Mouse (Mus musculus): ENCODE measurements at regions not wholly inside any gene's neighbourhood (a gene's known extent, or its start where the extent isn't known, plus 50 kb on each side); places are given as distances from the start of the nearest gene placed in this dataset.
"Not testable (repeated sequence)": the region's sequence is repeated elsewhere in the genome, so short reads cannot be mapped to it uniquely, and the experiment has no call there.

DNA sequence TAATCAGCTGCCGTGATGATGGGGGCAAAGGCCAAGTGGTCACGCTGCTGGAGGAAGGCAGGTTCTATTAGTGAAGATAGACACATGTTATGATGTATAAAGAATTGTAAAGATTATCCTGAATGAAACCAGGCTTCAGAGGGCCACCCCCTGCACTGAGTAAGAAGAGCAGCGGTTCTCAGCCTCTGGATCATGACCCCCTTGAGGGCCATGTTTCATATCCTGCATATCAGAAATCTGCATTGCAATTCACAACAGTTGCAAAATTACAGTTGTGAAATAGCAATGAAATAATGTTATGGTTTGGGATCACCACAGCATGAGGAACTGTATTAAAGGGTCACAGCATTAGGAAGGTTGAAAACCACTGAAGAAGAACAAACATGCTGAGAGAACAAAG lies 162.5 kb upstream of the Zranb2 start:
- DNase-seq (ENCODE audit: low spot score in 2 of 2): no peak

DNA sequence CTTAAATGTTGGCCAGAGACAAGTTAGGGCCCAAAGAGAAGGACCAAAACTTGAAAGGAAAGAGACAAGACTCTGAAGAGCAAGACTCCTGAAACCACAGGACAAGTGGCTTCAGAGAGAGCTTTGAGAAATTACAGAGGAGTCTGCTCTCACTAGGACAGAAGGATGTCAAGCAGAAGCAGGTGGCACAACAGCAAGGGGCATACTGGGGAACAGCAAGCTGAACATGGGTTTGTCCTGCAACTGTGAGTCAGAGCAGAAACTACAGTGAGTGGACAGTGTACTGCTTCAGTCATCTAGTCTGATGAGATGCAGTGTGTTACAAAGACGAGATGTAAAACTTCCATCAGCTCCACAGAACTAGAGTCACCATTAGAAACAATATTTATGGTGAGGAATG lies 160.6 kb upstream of the Zranb2 start:
- DNase-seq (ENCODE audit: low spot score in 2 of 2): no peak

DNA sequence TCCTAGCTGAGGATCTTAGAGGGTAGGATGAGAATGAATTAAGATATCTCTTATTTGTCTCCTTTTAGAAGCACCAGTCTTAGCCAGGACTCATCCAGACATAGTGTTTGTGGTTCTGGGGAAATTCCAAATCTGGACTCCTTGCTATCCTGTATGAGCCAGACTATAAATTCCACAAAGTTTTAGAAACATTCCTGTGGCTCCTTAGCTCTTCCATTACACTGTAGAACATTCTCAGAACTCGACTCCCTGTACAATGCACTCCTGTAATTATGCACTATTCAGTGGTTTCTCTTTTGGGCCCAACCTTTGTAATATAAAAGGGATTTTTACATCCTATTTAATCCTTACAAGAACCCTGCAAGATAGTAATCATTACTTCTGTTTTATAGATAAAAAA lies 159.8 kb upstream of the Zranb2 start:
- no peak for DNase-seq (ENCODE audit: low spot score in 2 of 2)

DNA sequence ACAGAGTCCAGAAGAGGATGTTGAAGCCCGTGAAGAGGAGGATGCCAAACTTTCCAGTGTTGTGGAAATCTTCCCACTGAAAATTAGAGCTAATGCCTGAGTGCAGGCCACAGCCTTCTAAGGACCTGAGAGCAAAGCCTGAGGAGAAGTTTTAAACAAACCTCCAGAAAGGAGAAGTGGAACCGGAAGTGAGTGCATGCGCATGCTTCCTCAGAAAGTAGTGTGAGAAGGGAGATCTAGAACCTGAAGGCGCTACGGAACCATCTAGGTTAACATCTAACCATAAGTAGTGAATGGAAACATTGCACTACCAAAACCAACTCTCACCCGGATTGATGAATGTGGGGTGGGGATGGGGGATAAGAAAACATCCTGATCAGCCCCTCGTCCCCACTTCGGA lies 156.4 kb upstream of the Zranb2 start:
- no peak for DNase-seq (ENCODE audit: low spot score in 2 of 2)

DNA sequence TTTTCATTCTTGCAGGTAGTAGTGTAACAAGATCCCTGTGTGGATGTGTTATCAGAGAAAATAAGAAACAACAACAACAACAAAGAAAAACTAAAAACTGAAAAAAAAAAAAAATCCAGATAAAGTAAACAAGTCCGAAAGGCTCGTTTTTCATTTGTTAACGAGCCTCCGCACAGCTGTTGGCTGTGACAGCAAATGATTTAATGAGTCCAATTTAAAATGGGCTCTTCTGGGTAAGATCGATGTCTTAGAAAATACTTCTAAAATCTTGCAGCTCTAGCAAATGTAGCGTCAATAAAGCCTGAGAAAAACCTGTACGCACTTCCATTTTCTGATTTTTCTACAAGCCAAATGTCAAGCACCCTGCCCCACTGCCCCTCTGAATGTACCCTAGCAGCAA lies 155.8 kb upstream of the Zranb2 start:
- no peak for DNase-seq (ENCODE audit: low spot score in 2 of 2)

DNA sequence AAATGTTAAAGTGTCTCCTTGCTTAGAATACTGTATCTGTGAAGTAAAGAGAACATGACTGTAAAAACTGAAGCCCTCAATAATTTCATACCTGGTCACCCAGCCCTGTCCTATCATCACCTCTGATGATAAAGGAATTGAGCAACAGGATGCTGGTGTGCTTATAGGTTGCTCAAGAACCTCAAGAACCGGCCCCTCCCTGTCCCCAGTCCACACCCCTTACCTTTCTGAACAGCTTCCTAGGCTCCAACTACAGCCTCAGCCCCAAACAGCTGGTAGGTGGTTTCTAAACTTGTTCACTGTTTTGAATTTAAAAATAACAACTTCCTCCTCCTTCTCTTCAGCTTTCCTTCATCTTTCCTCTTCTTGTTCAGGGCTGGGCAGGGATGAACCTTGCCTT lies 142.1 kb upstream of the Zranb2 start:
- no peak for DNase-seq (ENCODE audit: low spot score in 2 of 2)

DNA sequence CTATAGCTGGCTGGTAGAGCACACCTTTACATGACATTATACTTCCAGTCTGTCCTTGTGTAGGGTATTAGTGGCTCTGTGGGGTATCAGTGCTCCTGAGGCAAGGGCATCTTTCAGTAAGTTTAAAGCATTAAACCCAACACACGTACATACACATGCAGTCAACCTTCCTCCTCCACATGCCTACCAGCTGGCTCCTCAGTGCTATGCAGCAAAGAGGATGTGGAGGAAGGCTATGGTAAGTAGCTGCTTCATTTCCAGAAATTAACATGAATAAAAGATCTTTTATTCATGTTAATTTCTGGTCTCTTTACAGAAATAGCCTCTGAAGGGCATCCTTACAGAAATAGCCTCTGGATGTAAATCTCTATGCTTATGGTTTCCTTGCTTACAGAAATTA lies 140.1 kb upstream of the Zranb2 start:
- DNase-seq (ENCODE audit: low spot score in 2 of 2): no peak

DNA sequence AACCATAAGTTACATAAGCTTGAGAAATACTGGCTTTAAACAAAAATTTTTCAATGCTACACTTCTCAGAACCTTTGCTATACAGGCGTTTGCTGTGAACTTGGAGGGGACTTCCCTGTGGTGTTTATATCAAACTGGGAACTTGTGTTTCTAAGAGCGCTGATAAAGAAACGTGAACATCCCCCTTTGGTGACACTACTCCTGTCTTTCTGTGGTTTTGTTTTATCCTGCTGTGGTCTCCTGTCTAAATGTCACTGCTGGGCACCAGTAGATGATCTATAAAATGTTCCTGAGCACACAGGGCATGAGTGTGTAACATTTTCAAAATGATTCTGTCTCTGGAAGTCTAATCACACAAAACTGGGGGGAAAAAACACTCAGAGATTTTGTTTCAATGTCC lies 134.1 kb upstream of the Zranb2 start:
- DNase-seq (ENCODE audit: low spot score in 2 of 2): no peak

DNA sequence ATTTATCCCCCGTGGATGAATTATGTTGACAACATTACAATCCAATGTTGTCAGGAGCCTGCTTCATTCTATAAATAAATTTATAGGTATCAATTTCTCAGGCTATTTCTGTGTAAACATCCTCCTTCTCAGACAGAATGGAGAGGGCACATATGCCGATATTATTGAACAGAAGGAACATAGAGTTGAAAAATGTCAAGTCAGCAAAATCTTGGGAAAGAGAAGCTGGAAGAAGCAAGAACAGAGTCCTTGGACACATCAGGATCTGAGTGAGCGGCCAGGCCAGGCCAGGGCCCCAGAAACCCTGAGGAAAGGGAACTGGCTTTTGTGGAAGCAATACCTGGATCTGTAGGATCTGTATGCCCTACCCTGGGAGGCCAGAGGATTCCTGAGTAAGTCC lies 129.9 kb upstream of the Zranb2 start:
- no peak for DNase-seq (ENCODE audit: low spot score in 2 of 2)

DNA sequence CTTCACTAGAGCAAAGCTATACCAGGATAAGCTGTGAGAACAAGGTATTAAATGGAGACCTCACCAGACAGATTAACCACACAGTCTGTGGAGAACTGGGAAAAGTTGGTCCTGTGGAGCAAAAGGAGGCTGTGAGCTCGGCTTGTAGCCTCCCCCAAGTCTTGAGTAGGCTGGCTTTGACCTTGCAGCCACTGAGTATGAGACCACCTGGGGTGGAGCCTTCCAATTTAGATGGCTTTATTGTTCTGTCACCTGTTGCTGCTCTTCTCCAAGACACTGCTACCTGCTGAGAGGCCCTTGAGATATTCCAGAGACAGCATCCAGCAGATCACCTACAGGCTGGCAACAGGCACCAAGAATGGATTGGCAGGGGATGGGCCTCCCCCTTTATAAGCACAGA lies 110.5 kb upstream of the Zranb2 start:
- not testable (repeated sequence) for DNase-seq (ENCODE audit: low spot score in 2 of 2)

DNA sequence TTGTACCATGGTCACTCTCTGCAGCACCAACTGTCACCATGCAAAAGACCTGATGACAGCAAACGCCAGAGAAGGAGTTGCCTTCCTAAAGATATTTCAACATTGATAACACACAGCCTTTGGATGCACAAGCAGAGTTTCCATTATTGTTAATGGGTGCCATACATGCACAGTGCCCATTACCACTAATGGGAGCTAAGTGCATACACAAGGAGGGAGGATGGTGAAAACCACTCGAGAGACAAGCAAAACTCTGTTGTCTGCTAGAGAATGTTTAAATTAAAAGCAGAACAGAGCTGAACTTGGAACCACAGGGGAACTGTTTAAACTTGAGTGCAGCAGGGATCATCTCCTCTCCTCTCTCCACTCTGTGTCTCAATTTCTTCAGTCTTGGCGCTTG lies 107.2 kb upstream of the Zranb2 start:
- no peak for DNase-seq (ENCODE audit: low spot score in 2 of 2)

DNA sequence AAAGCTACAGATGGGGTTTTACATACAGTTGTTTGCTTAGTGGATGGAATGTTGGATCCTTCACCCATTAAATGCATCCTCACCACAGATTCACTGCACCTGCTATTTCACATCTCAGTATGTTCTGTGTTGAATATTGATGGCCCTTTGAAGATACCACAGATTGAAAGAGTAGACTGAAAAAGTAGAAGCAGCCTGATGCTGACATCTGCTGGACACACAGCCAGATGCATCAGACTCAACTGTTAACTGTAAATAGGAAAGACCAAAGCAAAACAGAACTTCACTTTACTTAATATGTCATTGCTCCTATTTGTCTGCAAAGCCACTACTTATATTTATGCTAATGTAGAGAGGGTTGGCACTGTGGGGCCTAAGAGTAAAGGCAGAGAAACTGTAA lies 84.2 kb upstream of the Zranb2 start:
- peak; percentile 38 to 81 for DNase-seq (ENCODE audit: low spot score in 2 of 2)

DNA sequence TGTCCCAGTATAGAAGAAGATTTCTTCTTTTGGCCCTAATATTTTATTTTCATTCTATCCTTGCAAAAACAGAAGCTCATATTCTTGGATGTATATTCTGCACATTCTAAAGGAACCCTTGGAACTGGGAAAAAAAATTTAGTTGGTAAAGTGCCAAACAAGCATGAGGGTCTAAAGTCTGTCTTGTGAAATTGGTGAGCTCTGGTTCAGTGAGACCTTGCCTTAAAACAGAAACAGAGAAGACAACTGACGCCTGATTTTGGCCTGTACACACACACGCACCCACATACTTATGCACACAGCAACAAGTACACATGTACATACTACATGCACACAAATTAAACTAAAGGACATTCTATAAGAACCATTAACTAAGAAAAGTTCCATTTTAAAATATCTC lies 62.4 kb upstream of the Zranb2 start:
- DNase-seq (ENCODE audit: low spot score in 2 of 2): no peak

DNA sequence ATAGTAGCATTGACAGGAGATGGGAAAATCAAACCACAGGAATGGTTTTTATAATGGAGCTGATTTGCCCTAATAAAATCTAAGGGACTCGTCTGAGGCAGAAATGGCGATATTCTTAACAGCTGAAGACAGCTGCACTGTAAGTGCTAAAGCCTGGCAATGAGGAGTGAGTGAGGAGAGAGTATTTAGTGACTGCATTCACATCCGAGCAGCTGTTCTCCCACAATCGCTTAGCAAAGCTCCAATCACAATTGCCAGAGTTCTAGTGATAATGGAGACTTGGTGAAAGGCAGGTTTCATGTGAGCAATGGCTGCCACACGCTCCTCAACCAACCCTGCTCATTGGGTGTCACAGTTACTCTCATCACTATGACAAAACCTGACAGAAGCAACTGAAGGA lies 61.3 kb upstream of the Zranb2 start:
- no peak for DNase-seq (ENCODE audit: low spot score in 2 of 2)

DNA sequence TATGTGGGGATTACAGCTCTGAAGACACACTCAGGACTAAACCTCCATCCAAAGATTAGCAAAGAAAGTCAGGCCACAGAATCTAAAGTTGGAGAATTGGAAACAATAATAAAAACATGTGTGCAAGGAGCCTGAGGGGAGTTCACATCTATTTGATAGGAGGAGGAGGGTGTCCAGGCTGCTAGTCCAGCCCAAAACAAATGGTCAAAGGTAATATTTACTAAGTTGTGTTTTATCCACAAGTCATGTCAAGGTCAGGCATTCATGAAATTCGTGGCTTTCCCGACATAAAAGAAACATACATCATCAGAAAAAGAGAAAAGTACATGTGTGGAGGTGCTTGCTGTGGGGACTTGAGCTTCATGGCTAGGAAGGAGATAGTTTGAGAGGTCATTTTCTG lies 56.2 kb upstream of the Zranb2 start:
- DNase-seq (ENCODE audit: low spot score in 2 of 2): no peak
